Mouse (Mus musculus) C2C12 (cell line): ENCODE results near the gene Nfasc.

Source experiments
- CTCF ChIP-seq: IDR thresholded peaks from one replicate; pipeline ENCODE4 v1.5.1; 2011; ENCODE audit not compliant: control insufficient read depth, insufficient read depth, insufficient read length
- MAX ChIP-seq: IDR thresholded peaks from one replicate; pipeline ENCODE4 v1.6.1; 2011; ENCODE audit warnings: mild to moderate bottlenecking, control low read depth
- MYOG ChIP-seq: IDR thresholded peaks from one replicate; pipeline ENCODE4 v1.6.1; 2011; ENCODE audit not compliant: control insufficient read depth, insufficient read length; ENCODE audit errors: extremely low read depth

GRCm38 (mm10) chr1:132625034-132625433 lies 116.6 kb downstream of the Nfasc start:
- no peak for TF ChIP-seq MAX
- no peak for TF ChIP-seq CTCF
- no peak for TF ChIP-seq MYOG
